Mouse (Mus musculus) adrenal gland, adult 18-20 months (tissue): ENCODE results near the gene Ss18l1. TPM values are rescaled to one million over a fixed set of nuclear protein-coding genes. Genes with fewer than 3 reads are reported as not detected.

Source experiments
- DNase-seq, 2 experiments: peaks; one replicate each; pipeline ENCODE4 v3.0.0; 2021 to 2022; ENCODE audit warnings: low spot score in 2 of 2
- total RNA-seq, 2 experiments: library from RNA; stranded (reverse); gene quantifications; 1 replicate in 1 of 2; 2 replicates in 1 of 2; pipeline ENCODE4 v1.2.3; 2021

The Ss18l1 gene
- total RNA-seq, 2 experiments from 2014 or later = 4.9 to 13.5 TPM

DNA sequence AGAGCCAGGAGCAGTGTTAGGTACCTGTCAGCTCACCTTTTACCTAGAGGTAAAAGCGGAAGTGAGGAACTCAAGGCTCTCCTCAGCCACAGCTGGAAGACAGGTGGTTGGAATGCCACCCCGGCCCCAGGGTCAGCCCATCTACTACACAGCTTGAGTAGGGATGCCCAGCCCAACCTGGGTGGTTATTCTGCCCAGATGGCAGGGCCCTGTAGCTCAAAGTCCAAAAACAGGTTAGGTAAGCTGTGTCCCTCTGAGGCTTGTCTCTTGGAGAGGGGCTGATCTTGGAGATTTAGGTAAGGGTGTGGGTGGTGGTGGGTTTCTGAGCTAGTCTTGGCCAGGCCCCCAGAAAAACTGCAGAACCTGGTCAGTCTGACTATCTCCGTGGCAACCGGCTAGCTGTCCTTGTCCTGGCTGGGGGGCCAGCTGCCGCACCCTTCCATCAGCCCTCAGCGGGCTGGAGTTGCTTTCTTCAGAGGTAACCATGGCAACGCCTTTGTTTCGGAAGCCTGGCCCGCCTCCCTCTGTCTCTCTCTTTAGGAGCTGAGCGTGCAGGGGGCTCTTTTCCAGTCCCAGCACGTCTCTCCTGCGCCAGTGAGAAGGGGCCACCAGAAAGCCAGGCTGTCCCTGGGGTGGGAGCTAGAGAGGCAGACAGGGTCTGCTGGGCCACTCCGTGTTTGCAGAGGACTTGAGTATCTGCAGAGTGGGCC is 75.3 kb downstream of the Ss18l1 start:
- DNase-seq = no peak

- peak; percentile 96 to 97 for DNase-seq
These were observed 76.5 kb downstream of the Ss18l1 start, which contains the start of gene Osbpl2 for GRCm38 (mm10) chr2:180118661-180119438. Gene Osbpl2, plus strand, starts transcription at chr2:180119306.

Other genes with a start within 250 kb of the Ss18l1 start
- gene Taf4, start 65.9 kb upstream of the Ss18l1 start, total RNA-seq = 10 to 100 TPM; 17.2 to 19.9 TPM
- gene Lsm14b, start 17.5 kb upstream of the Ss18l1 start, total RNA-seq = 10 to 100 TPM; 35.9 to 44.5 TPM
- gene Psma7, start 76 bp upstream of the Ss18l1 start, total RNA-seq = 100 to 1,000 TPM; 207 to 235 TPM
- gene Mtg2, start 28.1 kb downstream of the Ss18l1 start, total RNA-seq = 10 to 100 TPM; 14.6 to 15.3 TPM
- gene Hrh3, start 62.0 kb downstream of the Ss18l1 start, total RNA-seq = under 1 TPM in 1 of 2 experiments, not detected in 1; 0.10 TPM
- 10 to 100 TPM; 36.9 to 37.5 TPM for gene Osbpl2, start 76.8 kb downstream of the Ss18l1 start, total RNA-seq
- 100 to 1,000 TPM; 179 to 198 TPM for gene Adrm1, start 129.0 kb downstream of the Ss18l1 start, total RNA-seq
- 10 to 100 TPM; 31.5 to 61.3 TPM for gene Lama5, start 183.3 kb downstream of the Ss18l1 start, total RNA-seq
- 100 to 1,000 TPM; 777 to 810 TPM for gene Rps21, start 214.9 kb downstream of the Ss18l1 start, total RNA-seq
- gene Cables2, start 231.0 kb downstream of the Ss18l1 start, total RNA-seq = 10 to 100 TPM; 12.1 to 15.6 TPM
- not detected for gene Rbbp8nl, start 247.4 kb downstream of the Ss18l1 start, total RNA-seq